Mouse (Mus musculus): Measurements from ENCODE around the gene 4930486L24Rik.

- TF ChIP-seq CTCF (IDR thresholded peaks at IDR 0.05), result no peak
- TF ChIP-seq POLR2A (IDR thresholded peaks at IDR 0.05; ENCODE audit: insufficient read depth, low read depth, low read length), result no peak
Observed at GRCm38 (mm10) chr13:60895406-60896160, 31.3 kb upstream of the 4930486L24Rik start.

All from heart, adult 2 months (tissue).